Mouse (Mus musculus) adipocyte (in vitro differentiated cells): ENCODE results near the gene Pla2g1b.
"Not testable (repeated sequence)": the region's sequence is repeated elsewhere in the genome, so short reads cannot be mapped to it uniquely, and the experiment has no call there.

Experiments
- DNase-seq: peaks from one replicate; pipeline ENCODE4 v3.0.0-alpha.2; 2016; ENCODE audit warnings: low spot score

Gene Pla2g1b

DNA sequence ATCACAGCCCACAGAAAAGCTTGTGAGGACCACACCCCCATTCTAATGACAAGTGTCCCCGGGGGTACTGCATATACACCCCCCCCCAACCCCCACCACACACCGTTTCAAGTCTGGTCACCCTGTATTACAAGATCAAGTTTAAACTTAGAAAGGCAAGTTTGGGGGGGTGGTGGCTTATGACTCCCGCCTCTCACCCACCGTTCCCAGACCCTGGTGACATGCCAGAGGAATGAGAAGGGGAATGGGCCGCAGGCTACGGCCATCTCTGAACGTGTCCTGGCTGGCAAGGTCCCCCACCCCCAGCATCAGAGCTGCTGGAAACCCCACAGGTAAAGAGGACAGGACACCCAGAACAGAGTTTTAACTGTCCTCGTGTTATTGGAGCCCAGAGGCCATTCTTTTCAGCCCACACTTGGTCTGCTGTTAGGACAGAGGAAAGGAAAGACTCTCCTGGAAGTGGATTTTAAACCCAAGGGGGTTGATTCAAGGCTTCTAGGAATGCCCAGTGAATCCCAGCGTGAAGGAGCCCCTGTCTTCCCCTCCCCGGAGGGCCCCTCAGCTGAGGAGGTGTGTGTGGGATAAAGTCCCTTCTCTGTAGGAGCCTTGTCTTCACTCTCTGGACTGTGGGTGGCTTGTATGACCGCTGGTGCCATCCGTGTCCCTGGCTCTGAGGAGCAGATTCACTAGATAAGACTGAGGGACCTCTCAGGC is 41.4 kb downstream of the Pla2g1b start:
- DNase-seq = peak; percentile 33

DNA sequence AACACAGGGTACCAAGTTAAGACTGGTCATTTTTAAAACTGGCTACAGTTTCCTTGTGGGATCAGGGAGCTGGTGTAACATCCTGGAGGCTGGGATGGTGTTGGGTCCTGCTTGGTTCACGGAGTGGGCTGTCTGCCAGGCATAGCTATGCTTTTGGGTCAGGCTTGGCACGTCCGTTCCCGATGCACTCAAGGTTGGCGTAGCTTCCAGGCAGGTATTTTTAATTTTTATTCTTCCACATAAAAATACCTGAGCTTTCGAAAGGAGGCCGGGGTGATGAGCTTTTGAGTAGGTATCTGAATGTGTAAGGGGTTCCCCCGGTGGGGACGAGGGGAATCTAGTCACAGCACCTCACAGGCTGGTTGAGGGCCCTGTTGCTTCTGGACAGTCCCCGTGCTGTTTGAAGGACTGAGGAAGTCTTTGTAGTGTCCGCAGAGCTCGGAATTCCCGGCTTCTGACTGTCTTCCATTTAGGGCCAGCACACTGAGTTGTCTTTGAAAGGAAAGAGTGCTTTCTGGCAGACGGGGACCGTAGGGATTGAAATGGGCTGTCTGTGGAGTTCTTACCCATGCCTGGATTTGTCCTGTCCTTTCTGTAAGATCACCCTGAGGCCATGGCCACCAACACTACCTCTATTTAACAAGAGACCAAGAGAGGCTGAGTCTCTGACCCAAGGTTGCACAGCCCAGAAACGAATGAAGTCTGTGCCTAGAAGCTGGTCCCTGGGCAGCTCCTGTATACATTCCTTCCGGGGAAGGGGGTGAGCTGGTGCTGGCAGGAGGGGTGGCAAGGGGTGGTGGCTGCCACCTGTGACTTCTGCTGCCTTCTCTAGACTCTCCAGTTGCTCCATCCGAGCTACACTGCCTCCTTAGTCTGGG is 42.2 kb downstream of the Pla2g1b start:
- peak; percentile 59 for DNase-seq

DNA sequence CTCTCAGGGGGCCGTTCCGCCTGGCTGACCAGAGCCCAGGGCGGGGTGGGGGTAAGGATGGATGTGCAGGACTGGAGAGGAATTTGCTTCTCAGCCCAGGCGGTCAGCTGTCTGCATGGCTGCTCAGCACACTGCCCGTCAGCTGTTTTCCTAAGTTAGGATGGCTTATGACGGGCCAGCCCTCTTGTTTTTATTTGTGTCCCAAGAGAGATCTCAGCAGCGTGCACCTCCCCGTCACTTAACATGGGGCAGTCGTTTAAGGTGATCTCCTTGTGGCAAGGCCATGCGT is 42.7 kb downstream of the Pla2g1b start:
- no peak for DNase-seq

DNA sequence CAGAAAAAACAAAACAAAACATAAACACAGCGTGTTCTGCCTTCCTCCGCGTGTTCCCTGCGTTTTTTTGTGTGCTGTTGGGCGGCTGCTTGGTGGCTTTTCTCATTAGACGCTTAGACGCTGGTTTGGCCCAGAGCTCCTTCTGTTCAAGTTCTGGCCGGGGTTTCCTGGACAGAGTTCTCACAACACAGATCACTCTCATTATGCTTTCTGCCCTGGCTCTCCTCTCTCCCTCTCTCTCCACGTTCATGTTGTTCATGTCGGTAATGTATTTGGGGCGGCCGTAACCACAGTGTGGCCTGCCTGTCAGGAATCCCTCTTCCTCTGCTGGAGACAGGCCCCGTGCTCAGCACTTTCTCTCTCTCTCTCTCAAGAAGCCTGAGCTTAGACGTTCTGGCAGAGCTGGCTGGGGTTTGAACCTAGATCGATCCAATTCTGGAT is 43.3 kb downstream of the Pla2g1b start:
- peak; percentile 33 for DNase-seq

DNA sequence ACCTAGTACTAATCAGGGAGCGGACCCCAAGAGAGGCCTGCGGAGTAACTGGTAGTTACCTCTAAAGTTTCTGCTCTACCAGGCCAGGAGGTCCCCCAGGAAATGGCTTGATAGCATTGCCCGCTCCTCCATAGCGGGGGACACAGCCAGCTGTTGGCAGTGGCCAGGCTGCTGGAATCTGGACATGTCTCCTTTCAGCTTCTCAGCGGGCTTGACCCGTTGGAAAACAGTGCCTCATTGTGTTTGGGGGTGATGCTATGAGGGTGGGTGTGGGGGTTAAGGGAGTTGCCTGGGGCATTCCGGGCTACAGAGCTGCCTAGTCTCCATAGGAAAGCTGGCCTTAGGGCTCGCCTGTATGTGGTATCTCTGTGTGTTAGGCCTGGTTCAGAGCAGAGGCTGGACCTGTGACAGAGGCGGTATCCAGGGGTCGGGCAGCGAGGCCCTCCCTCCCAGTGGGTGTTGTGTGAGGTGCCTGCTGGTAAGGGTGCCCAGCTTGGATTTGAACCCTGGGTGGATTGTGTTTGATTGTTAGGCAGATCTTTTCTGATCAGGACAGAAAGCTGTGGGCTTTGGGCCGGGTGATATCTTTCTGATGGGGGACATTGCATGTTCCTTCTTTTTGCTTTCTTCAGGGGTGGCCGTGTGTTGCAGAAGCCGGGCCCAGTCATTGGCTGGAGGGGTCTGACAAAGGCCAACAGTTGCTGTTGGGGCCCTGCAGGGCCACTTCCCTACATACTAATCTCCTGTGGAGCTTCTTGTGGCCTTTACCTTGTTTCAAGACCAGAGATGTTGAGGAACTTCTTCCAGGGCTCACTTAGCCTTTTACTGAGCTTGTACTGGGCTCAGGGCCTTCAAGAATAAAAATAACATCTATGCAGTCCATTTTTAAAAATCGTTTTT is 44.0 kb downstream of the Pla2g1b start:
- DNase-seq = no peak

DNA sequence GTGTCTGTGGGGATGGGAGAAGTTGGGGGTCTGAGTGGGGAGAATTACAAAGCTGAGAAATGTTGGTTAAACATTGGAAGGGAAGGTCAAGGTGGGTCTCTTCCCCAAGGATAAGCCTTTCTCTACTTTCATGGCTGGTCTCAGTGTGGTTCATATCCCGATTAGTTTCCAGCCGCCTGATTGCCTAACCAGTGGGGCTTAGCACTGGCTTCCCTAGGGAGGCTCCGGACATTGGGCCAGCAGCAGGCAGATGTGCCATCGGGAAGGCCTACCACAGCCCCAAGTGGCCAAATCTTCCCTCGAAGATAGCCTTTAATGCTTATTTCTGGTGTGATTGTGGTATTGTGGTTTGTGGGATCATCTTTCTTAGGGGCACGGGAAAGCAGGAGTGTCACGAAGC is 46.3 kb downstream of the Pla2g1b start:
- DNase-seq = peak; percentile 71

DNA sequence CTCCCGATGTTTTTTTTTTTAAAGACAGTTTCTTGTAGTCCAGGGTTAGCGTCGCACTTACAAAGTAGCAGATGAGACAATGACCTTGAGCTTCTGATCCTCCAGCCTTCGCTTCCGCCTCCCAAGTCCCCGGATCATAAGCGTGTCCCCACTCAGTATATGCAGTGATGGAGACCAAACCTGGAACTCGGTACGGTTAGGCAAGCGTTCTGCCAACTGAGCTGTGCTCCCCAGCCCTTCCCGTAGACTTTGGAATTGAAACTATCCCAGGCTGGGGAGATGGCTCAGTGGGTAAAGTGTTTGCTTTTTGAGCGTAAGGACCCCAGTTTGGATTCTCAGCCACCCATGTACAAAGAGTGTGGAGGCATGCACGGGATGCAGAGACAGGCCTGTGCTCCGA is 47.2 kb downstream of the Pla2g1b start:
- DNase-seq = no peak

DNA sequence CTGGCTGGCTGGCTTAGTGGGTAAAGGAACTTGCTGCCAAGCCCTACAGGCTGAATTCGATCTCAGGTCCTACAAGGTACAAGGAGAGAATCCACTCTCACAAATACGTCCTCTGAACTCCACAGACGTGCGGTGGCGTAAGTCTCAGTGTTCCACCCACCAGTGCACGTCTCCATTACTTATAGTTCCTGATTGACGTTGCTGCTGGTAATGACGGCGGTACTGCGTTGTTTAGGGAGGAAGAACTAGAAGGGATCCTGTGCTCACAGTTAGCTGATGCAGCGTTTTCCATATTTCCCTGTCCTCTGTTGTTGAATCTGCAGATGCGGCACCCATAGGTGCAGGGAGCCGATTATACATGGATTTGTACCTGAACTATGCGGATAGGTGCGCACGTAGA is 47.7 kb downstream of the Pla2g1b start:
- no peak for DNase-seq

DNA sequence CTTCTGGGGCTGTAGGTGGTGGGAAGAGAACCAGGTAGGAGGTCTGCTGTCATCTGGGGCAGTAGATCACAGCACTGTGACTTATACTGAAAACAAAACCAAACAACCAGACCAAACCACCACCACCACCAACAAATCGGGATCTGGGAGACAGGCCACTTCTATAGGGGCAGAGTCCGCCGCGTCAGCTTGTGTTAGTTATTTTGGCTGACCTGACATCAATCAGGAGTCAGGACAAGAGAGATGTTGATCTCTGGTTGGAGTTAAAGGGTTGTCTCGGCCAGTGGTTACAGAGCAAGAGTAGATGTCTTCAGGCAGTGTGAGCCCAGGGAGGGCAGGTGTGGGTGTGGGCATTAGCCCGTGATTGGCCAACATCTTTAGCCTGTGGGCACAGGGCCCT is 48.3 kb downstream of the Pla2g1b start:
- DNase-seq = no peak

DNA sequence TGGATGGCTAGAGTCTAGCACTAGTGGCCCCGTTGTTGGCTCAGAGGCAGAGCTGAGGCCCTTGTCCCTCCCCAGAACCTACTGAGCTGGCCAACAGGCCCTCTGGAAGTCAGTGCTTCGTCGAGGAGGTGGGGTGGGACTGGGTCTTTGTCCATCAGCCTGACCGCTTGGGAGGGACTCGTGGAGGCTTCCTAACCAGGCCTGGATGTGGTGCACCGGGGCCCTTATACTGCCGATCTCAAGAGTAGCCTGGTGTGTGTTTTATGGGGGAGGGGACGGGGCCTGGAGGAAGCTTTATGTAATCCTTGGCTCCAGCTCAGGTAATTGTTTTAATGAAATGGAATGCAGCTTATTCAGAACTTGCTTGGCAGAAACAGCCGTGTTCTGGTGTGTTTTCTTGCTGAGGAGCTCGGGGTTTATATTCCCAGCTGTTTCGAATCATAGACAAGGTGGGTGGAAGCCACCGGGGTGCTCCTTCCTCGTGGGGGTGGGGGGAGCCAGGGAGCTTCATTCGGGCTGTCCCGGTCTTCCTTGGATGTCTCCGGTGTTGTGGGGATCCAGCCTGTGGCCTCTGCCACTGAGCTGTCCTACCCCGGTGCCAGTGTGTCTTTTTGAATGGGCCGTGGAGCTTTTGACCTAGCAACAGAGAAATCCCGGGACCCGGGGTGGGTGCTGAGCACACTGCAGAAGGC is 49.0 kb downstream of the Pla2g1b start:
- peak; percentile 83 for DNase-seq

DNA sequence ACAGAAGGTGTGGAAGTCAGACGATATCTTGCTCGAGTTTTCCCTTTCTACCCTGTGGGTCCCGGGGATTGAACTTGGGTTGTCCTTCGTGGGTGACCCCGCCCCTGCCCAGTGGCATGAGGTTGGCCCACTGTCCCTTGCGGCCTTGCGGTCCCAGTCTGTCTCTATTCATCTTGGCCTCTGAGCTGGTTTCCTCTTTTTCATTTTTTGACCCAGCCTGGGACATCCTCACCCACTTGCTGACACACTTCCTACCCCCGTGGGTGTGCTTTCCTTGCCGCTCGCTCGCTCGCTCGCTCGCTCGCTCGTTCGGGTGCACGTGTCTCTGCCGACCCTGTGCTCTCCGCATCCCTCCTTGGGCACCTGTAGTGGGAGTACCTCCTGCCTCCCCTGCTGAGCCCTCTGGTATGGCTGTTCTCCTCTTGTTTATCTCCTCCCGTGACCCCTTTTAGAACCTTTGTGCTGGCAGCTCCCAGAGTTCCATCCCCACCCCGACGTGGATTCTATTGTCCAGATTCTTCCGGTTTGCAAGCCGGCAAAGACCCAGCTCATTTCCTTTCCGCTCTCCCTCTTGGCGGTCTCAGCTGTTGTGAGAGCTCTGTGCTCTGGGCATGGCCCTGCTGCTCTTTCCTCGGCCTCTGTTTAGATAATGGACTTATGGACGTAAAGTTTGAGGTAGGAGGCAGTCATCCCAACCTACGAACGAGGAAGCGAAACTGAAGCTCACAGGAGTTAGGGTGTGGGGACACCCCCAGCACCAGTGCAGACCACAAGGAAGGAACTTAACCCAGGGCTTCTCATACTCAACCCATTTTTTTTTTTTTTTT is 50.2 kb downstream of the Pla2g1b start:
- no peak for DNase-seq

DNA sequence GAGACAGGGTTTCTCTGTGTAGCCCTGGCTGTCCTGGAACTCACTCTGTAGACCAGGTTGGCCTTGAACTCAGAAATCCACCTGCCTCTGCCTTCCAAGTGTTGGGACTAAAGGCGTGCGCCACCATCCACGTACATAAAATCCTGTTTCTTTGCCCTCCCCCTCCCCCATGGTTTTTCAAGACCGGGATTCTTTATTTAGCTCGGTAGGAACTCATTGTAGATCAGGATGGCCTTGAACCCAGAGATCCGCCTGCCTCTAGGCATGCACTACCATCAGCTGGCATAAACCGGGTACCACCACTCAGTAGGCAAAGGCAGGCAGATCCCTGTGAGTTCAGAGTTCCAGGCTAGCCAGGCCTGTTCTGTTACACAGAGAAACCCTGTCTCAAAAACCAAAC is 50.8 kb downstream of the Pla2g1b start:
- no peak for DNase-seq

DNA sequence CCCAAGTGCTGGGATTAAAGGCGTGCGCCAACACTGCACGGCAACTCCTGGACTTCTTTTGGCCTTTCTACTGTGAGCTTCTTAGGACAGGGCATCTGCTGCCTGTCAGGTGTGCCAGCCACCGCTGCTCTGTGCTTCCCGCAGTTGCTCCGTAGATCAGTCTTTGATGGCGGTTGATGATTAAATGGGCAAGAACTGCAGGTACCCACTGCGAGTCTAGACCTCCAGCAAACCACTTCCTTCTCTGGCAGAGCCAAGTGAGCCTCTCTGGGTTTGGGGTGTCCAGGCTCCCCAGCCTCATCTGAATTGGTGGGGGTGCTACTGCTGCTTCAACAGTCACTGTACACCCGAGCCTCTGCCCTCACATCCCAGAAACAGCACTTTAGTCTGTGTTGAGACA is 51.4 kb downstream of the Pla2g1b start:
- DNase-seq = no peak

DNA sequence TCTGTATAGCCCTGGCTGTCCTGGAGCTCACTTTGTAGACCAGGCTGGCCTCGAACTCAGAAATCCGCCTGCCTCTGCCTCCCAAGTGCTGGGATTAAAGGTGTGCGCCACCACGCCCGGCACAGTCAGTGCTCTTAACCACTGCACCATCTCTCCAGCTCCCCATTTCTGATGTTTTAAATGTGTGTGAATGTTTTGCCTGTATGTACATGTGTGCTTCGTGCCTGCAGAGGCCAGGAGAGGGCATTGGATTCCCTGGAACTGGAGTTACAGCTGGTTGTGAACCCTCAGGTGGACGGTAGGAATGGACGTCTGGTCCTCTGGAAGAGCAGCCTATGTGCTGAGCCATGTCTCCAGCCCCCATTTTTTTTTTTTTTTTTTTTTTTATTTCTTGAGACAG is 52.2 kb downstream of the Pla2g1b start:
- DNase-seq = not testable (repeated sequence)

DNA sequence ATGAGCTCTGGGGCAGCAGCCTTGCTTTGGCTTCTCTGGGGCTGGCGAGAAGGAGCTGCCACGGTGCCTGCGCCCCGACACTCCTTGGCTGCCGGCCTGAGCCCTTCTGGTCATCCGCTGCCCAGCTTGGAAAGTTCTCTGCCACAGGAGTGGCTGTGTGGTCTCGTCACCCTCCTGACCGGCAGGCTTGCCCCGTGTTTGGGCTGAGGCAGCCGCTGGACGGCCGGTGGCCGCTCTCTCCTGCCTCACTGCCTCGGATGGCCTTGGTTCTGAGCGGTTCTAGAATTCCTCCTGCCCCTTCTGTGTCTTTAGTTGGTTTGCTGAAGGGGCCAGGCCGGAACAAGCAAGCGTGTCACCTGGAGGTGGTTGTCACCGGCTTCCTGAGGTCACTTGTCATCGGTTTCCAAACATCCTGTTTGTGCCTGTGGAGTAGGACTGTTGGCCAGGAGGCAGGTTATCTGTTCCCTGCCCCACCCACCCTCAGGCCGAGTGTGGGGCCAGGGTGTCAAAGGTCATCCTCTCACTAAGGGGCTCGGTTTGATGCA is 54.3 kb downstream of the Pla2g1b start:
- no peak for DNase-seq

DNA sequence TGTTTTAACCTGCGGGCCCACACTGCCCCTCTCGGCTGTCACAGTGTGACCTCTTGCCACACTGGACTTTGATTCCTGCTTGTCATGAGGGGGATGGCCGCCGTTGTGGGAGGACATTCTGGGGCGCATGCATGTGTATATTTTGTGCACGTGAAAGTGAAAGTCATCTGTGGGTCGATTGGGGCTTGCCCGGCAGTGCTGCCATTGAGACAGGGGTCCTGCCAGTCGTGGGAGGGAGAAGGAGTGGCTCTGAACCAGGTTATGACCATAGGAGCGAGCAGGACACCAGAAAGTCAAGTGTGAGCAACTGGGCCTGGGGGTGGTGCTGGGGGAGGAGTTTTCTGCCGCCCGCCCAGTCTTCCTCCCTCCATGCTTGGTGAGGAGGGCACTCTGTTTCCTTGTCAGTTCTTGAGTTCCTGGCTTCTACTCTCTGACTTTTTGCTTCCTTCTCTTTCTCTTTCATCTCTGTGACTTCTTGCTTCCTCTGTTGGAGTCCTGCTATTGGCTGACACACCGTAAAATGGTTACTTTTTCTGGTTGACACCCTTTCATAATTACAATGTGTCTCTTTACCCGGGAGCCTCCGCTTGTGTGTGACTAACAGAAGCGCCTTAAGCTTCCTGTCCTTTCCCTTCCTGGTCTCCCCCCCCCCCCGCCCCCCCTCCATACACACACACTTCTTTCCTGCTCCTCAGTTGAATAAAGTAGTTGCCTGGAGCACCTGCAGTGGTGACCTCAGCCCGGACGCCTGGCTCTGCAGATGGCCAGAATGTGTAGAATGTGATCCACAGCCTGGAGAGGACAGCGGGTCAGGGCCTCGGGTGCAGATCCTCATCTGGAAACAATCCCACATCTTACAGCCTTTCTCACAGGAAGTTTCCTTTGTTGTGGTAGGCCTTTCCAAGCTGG is 55.7 kb downstream of the Pla2g1b start:
- DNase-seq = no peak

DNA sequence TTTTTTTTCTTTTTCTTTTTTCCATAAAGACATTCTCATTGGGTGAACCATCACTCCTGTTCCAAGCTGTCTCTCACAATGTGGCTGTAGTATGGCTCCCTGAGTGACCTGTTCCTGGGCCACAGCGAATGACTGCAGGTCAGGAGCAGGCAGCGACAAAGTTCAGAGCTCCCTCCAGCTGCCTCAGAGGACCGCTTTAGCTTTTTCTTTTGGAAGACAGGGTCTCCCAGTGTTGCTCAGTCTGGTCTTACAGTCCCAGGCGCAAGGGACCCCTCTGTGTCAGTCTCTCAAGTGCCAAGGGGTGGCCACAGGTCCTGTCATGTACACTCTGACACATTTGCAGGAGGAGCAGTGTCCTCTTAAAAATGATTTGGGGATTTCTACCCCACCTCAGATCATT is 56.5 kb downstream of the Pla2g1b start:
- no peak for DNase-seq

DNA sequence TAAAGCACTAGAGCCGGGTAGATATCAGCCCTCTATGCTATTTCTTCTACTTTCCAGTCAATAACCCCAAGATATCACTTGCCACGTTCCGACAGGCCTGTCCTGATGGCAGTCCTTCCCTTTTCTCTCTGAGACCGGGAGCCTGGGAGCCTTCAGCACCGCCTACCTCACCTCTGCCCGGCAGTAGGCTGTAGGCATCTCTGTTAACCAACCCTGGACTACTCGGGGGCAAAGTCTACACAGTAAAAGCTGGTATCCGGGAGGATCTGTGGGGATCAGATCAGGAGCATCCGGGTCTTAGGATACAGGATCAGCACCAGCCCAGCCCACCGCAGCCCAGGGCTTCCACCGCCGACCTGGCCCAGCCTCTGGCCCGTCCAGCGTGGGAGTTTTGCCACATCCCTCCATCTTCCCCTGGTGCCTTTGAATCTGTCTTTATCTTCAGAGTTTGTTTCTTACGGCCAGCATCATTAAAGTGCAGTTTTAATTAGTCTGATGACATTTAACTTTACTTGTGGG is 57.0 kb downstream of the Pla2g1b start:
- DNase-seq = no peak

DNA sequence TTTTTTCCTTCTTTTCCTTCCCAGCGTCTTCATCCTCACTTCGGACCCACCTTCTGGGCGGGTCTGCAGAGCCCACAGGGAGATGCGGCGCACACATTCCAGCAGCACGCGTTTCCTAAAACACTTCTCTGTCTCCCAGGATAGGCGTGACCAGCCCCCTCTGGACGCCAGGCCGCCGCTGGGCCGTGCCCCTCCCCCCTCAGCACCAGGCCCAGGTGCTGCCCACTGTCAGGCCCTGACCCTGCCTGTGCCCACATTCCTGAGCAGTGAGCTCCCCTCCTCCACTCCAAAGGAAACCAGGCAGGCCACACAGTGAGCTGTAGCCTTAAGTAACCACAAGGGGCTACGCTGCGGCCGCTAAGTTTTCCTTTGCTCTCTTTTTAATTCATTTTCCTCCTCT is 57.9 kb downstream of the Pla2g1b start:
- no peak for DNase-seq
